Mouse (Mus musculus) limb, embryonic 12.5 days (tissue): ENCODE data around the gene Ccer2. TPM values are rescaled to one million over a fixed set of nuclear protein-coding genes. Genes with fewer than 3 reads are reported as not detected.

Experiments used
- ATAC-seq: fragments of 200-750 bp; cut with Nextera tagmentation; 2 replicates; pipeline ENCODE4 v1.8.0; 2017; ENCODE audit warnings: low read depth, moderate TSS enrichment; ENCODE audit not compliant: insufficient number of reproducible peaks, insufficient read depth, low FRiP score, low TSS enrichment
- H3K27ac ChIP-seq: fragments of 300-500 bp; sonication (generic); 2 replicates; pipeline ENCODE4 v1.5.1; 2016; ENCODE audit warnings: mild to moderate bottlenecking, moderate library complexity
- H3K27me3 ChIP-seq: fragments of 300-500 bp; sonication (generic); 2 replicates; pipeline ENCODE4 v1.6.1; 2016; ENCODE audit warnings: mild to moderate bottlenecking, moderate library complexity
- H3K36me3 ChIP-seq: fragments of 300-500 bp; sonication (generic); 2 replicates; pipeline ENCODE4 v1.6.1; 2016; ENCODE audit warnings: mild to moderate bottlenecking, moderate library complexity
- H3K4me1 ChIP-seq: fragments of 300-500 bp; sonication (generic); replicated peaks from 2 replicates; pipeline ENCODE4 v1.6.1; 2016
- H3K4me2 ChIP-seq: fragments of 300-500 bp; sonication (generic); 2 replicates; pipeline ENCODE4 v1.6.1; 2016; ENCODE audit warnings: mild to moderate bottlenecking, moderate library complexity
- H3K4me3 ChIP-seq: fragments of 300-500 bp; sonication (generic); replicated peaks from 2 replicates; pipeline ENCODE4 v1.5.1; 2016; ENCODE audit warnings: mild to moderate bottlenecking
- H3K9ac ChIP-seq: fragments of 300-500 bp; sonication (generic); replicated peaks from 2 replicates; pipeline ENCODE4 v1.6.1; 2016; ENCODE audit warnings: mild to moderate bottlenecking, moderate library complexity
- H3K9me3 ChIP-seq: fragments of 300-500 bp; sonication (generic); 2 replicates; pipeline ENCODE4 v1.6.1; 2016; ENCODE audit warnings: mild to moderate bottlenecking, moderate library complexity
- WGBS: fragments of 180-500 bp; shearing (Covaris S2); methylation state at CpG from one replicate; pipeline ENCODE4 v1.1.7; 2016; 5-methylcytosine and 5-hydroxymethylcytosine counted together
- polyA plus RNA-seq: library from polyadenylated mRNA; unstranded; fragments of >200 nt; fragmentation: Nextera tagmentation; extraction: Ambion mirVana; gene quantifications from 2 replicates; pipeline ENCODE4 v1.2.1, GENCODE M21; 2016

The Ccer2 gene
- polyA plus RNA-seq, 1 experiment from 2014 or later = 0.24 TPM

GRCm38 (mm10) chr7:28749935-28750334 lies 6.0 kb upstream of the Ccer2 start:
- Histone ChIP-seq H3K4me3 (no peak overlapping the region), H3K9me3 (no peaks in the 10 kb centered on the region), H3K36me3 (peaks cover 70% of the 10 kb centered on the region), H3K9ac (no peak overlapping the region), H3K4me2 (no peak overlapping the region), H3K27me3 (no peaks in the 10 kb centered on the region), H3K27ac (no peak overlapping the region), H3K4me1 (no peaks in the 10 kb centered on the region)
- ATAC-seq = no peak
- 87% methylated on average over 7 of the region's 7 CpGs for WGBS

GRCm38 (mm10) chr7:28758623-28759022 lies 2.6 kb downstream of the Ccer2 start:
- no peak overlapping the region for H3K9ac ChIP-seq
- peaks cover 61% of the 10 kb centered on the region for H3K36me3 ChIP-seq
- peaks cover 28% of the 10 kb centered on the region for H3K27me3 ChIP-seq
- H3K27ac ChIP-seq = no peak overlapping the region
- 86% methylated on average over 13 of the region's 13 CpGs for WGBS
- no peak overlapping the region for H3K4me3 ChIP-seq
- H3K4me2 ChIP-seq = no peak overlapping the region
- ATAC-seq = no peak
- H3K4me1 ChIP-seq = peaks cover 12% of the 10 kb centered on the region
- no peaks in the 10 kb centered on the region for H3K9me3 ChIP-seq

- Histone ChIP-seq H3K27me3 (peaks cover 9% of the 10 kb centered on the region), H3K4me1 (peaks cover 9% of the 10 kb centered on the region), H3K36me3 (peaks cover 54% of the 10 kb centered on the region), H3K27ac (no peak overlapping the region), H3K4me3 (no peak overlapping the region), H3K4me2 (no peak overlapping the region), H3K9me3 (no peaks in the 10 kb centered on the region), H3K9ac (no peak overlapping the region)
- 92% methylated on average over 9 of the region's 9 CpGs for WGBS
- no peak for ATAC-seq
Observed at GRCm38 (mm10) chr7:28761907-28762306, 5.9 kb downstream of the Ccer2 start.

DNA sequence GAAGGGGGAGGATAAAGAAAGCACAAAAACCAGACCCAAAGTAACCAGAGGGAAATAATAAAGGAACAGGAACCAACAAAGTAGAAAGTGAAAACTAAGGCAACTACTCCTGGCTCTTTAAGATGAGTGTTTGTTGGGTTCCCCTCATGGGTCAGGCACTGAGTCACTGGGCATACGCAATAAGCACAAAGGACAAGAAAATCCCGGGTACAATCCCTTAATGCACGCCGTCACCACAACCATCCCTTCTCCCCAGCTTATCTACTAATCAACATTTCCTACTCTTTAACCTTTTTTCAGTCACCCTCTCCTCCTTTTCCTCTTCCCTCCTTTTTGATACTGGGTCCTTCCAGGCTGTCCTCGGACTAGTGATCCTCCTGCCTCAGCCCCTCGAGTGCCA lies 9.2 kb downstream of the Ccer2 start:
- Histone ChIP-seq H3K27me3 (no peaks in the 10 kb centered on the region), H3K4me2 (peak overlapping the region; percentile 66), H3K4me3 (no peak overlapping the region; the same call in 1 of the 2 replicates), H3K27ac (no peak overlapping the region), H3K4me1 (peaks cover 18% of the 10 kb centered on the region), H3K9me3 (no peaks in the 10 kb centered on the region), H3K36me3 (peaks cover 29% of the 10 kb centered on the region), H3K9ac (no peak overlapping the region)
- WGBS = 87% methylated on average over 6 of the region's 6 CpGs
- ATAC-seq = no peak

DNA sequence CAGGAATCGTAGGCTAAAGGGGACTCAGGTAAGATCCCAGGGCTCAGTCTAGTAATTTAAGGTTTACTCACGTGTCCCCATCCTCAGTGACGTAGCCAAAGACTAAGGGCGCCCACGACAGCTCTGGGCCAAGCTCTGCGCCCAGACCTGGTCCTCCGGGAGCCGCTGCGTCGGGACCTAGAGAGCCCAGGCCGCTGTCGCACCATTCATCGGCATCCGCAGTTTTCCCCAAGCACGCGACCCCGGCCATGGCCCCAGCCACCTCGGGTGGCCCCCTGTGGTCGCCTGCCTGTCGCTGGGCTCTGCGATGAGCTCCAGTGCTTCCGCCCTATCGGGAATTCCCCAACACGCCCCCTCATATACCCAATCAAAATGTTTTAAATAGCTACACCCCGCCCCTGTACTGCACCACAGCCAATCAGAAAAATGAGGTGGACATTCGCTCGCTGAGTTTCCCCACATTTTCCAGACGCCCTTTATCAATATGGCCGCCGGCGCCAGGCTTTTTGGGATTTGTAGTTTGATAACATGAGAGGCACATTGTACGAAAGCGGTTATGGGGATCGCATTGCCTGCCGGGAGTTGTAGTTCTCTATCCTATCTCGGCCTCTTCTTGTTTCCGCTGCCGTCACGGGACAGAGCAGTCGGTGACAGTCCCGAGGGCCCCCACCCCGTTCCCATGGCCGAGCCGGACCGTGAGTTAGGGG lies 10.4 kb downstream of the Ccer2 start, which contains the start of gene Sirt2:
Gene Sirt2, plus strand, starts transcription at position 563 of the 707 bp plus-strand sequence.
- ATAC-seq = peak; percentile 98
- Histone ChIP-seq H3K27ac (no peak within 1 kb of the TSS), H3K4me1 (peaks cover 18% of the 10 kb centered on the region), H3K4me3 (peak within 1 kb of the TSS; percentile 76), H3K36me3 (peaks cover 19% of the 10 kb centered on the region), H3K9me3 (no peaks in the 10 kb centered on the region), H3K27me3 (no peaks in the 10 kb centered on the region), H3K9ac (peak within 1 kb of the TSS; percentile 75), H3K4me2 (peak within 1 kb of the TSS; percentile 66)
- under 1% methylated on average over 45 of the region's 45 CpGs for WGBS

GRCm38 (mm10) chr7:28766910-28767309 lies 10.9 kb downstream of the Ccer2 start:
- Histone ChIP-seq H3K4me2 (peak overlapping the region; percentile 64), H3K4me1 (peaks cover 18% of the 10 kb centered on the region), H3K4me3 (peak overlapping the region; percentile 76), H3K9ac (peak overlapping the region; percentile 75), H3K27ac (no peak overlapping the region), H3K36me3 (peaks cover 15% of the 10 kb centered on the region), H3K9me3 (no peaks in the 10 kb centered on the region), H3K27me3 (no peaks in the 10 kb centered on the region)
- ATAC-seq = peak; percentile 20; the same call in 1 of the 2 replicates
- 6% methylated on average over 14 of the region's 14 CpGs for whole genome bisulfite sequencing

GRCm38 (mm10) chr7:28767462-28767965 lies 11.5 kb downstream of the Ccer2 start, which contains the start of gene Nfkbib:
Gene Nfkbib, minus strand, starts transcription at chr7:28767512.
- no peak for ATAC-seq
- Histone ChIP-seq H3K36me3 (peaks cover 15% of the 10 kb centered on the region), H3K9me3 (no peaks in the 10 kb centered on the region), H3K4me3 (peak within 1 kb of the TSS; percentile 76), H3K4me1 (peaks cover 18% of the 10 kb centered on the region), H3K27me3 (no peaks in the 10 kb centered on the region), H3K9ac (peak within 1 kb of the TSS; percentile 75), H3K4me2 (peak within 1 kb of the TSS; percentile 66), H3K27ac (no peak within 1 kb of the TSS)
- WGBS = 64% methylated on average over 7 of the region's 7 CpGs

- Histone ChIP-seq H3K4me1 (peaks cover 18% of the 10 kb centered on the region), H3K27me3 (no peaks in the 10 kb centered on the region), H3K9ac (no peak overlapping the region), H3K4me2 (no peak overlapping the region), H3K36me3 (peaks cover 26% of the 10 kb centered on the region), H3K27ac (no peak overlapping the region), H3K9me3 (no peaks in the 10 kb centered on the region), H3K4me3 (no peak overlapping the region)
- WGBS = 92% methylated on average over 9 of the region's 9 CpGs
- no peak for ATAC-seq
Observed at GRCm38 (mm10) chr7:28769414-28769958, 13.5 kb downstream of the Ccer2 start.

- Histone ChIP-seq H3K4me2 (no peak overlapping the region), H3K4me3 (no peak overlapping the region), H3K9ac (no peak overlapping the region), H3K27ac (no peak overlapping the region), H3K4me1 (peaks cover 16% of the 10 kb centered on the region), H3K9me3 (no peaks in the 10 kb centered on the region), H3K27me3 (no peaks in the 10 kb centered on the region), H3K36me3 (peaks cover 33% of the 10 kb centered on the region)
- ATAC-seq = no peak
- WGBS = 88% methylated on average over 3 of the region's 3 CpGs
Observed at GRCm38 (mm10) chr7:28770309-28770708, 14.3 kb downstream of the Ccer2 start.

GRCm38 (mm10) chr7:28771867-28772266 lies 15.9 kb downstream of the Ccer2 start:
- Histone ChIP-seq H3K4me3 (no peak overlapping the region), H3K27me3 (no peaks in the 10 kb centered on the region), H3K27ac (no peak overlapping the region), H3K4me1 (peaks cover 10% of the 10 kb centered on the region), H3K9ac (no peak overlapping the region), H3K9me3 (no peaks in the 10 kb centered on the region), H3K36me3 (peaks cover 48% of the 10 kb centered on the region), H3K4me2 (no peak overlapping the region)
- 95% methylated on average over 11 of the region's 11 CpGs for WGBS
- no peak for ATAC-seq

DNA sequence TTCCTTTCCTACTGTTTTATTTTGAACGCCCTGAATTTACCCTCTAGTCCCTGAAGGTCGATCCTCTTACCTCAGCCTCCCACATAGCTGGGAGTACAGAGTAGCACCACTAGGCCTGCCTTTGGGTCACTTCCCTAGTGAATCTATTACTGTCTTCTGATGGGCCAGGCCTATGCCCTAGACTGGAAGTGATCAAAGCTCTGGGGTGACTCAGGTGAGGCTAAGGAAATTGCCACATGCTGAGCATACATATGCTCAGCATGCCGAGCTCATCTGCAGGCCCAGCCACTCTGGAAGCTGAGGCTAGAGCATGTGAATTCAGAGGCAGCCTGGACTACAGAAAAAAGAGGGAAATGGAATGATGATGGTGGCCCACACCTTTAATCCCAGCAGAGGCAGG lies 17.2 kb downstream of the Ccer2 start:
- H3K27ac ChIP-seq = no peak overlapping the region
- no peaks in the 10 kb centered on the region for H3K4me1 ChIP-seq
- no peak overlapping the region for H3K9ac ChIP-seq
- 70% methylated on average over 3 of the region's 3 CpGs for WGBS
- H3K36me3 ChIP-seq = peaks cover 58% of the 10 kb centered on the region
- no peaks in the 10 kb centered on the region for H3K27me3 ChIP-seq
- H3K4me2 ChIP-seq = no peak overlapping the region
- H3K9me3 ChIP-seq = no peaks in the 10 kb centered on the region
- H3K4me3 ChIP-seq = no peak overlapping the region
- ATAC-seq = no peak
